Mouse (Mus musculus) frontal cortex, adult (tissue): ENCODE measurements around the gene Map10.
A peak's percentile ranks its signal among the peaks of the same experiment; 100 is the strongest.

Experiments
- ATAC-seq: cut with Nextera tagmentation; 2 replicates; pipeline ENCODE4 v1.9.2; 2017; ENCODE audit warnings: mild to moderate bottlenecking, moderate library complexity, mixed read lengths; ENCODE audit not compliant: low TSS enrichment

Map10 gene

DNA sequence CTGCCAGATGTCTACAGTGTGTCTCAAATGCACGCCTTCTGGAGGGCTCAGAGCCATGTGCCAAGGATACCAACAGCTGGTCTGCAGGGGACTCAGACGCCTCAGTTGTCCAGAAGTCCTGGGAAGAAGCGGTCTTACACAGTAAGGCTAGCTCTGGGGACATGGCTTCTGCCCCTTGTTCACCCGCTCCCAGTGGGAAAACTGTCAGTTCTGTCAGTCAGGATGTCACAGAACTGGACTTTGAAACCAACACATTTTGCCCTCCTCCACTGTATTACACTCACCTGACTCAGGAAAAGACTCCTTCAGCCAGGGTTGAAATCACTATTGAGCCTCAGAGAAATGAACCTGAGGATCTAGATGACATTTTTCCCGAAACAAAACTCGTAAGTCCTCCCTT lies 802 bp downstream of the Map10 start:
- no peak for ATAC-seq

DNA sequence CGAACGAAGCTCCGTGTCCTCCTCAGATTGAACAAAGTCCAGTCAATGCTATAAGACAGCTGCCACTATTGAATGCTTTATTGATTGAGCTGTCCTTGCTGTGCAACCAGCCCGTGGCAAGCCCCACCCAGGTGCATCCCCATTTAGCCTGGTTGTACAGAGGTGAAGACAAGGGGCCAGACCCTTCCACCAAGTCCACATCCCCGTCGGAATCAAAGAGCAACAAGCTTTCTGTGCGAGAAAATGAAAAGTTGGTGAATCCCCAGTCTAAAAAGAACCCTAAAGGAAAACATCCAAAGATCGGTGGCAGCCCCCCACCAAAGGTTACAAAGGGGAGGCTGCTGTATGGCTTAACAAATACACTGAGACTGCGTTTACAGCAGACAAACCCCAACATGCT lies 1.3 kb downstream of the Map10 start:
- no peak for ATAC-seq

DNA sequence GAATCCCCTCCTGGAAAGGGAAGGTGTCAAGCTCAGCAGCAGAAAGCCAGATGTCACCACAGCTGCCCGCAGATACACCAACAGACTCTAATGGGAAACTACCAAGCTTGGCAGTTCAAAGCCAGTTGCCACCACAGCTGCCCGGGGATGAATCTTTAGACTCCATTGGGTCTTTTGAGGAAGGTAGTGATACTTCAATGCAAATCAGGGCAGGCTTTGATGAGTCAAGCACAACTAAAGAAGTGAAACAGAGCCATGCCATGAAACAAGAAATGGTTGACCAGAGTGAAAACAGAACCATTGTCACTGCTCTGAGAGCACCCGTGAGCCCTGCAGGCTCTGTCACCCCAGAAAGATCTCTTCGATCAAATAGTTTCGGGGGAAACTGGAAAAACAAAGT lies 1.8 kb downstream of the Map10 start:
- ATAC-seq: no peak

DNA sequence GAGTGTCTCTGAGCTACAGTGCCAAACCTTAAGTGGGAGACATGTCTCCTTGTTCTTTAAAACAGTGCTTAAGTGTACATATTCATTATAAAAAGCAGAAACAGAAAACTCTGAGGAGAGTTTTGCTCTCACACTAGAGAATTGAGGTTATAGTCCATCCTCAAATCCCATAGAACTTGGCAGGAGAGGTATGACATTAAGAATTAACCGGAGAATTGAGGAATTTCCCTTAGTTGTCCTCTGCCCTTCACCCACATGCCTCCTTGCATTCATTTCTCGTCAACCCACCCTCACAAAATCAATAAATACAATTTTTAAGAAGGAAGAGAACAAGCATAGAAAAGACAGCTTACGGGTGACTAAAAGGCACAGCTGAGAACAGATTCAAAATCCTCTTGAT lies 6.2 kb downstream of the Map10 start:
- ATAC-seq: no peak

DNA sequence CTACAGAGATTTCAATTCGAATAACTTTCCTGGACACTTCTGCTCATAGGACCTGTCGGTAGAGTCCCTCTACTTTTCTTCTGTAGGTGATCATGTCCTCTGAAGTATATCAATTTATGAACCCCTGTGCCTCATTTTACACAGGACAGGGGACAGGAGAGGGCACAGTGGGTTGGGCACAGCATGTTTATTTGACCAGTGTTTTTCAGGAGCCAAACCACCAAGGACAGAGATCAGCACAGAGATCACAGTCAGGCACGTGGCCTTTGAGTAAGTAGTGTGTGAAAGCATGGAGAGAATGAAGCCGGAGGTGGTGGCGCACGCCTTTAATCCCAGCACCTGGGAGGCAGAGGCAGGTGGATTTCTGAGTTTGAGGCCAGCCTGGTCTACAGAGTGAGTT lies 7.9 kb downstream of the Map10 start:
- no peak for ATAC-seq

DNA sequence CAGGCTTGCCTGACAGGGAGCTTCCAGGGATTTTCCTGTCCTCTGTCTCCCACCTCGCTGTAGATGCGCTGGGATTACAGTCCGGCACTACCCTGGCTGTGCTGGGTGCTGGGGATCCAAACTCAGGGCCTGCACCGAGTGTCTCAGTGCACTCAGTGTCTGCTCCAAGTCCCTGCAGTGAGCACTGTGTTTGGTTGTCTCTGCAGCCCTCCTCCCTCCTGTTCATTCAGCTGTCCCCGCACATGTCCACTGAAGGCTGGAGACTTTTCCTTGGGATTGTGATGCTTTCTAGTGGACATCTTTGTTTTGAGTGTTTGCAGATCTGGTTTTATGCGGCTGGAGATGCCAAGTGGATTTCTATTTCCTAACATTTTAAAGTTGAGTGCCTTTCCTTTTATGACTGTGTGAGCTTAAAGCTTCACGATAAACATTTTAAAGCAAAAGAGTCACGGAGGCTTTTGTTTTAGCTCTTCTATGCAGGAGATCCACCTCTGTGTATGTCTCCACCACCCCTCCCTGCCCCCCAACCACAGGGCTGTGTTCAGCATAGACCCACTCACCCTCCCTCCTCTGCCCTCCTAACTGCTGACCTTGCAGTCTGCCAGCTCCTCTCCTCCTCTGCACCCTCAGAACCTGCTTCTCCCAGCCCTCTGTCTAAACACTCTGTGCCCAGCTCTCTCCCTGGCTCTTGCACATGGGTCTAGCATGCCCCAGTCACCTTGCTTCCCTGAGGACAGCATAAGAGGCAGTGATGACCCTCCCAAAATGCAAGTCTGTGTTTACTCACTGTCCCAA lies 9.4 kb downstream of the Map10 start:
- peak; percentile 52; the same call in 1 of the 2 replicates for ATAC-seq

DNA sequence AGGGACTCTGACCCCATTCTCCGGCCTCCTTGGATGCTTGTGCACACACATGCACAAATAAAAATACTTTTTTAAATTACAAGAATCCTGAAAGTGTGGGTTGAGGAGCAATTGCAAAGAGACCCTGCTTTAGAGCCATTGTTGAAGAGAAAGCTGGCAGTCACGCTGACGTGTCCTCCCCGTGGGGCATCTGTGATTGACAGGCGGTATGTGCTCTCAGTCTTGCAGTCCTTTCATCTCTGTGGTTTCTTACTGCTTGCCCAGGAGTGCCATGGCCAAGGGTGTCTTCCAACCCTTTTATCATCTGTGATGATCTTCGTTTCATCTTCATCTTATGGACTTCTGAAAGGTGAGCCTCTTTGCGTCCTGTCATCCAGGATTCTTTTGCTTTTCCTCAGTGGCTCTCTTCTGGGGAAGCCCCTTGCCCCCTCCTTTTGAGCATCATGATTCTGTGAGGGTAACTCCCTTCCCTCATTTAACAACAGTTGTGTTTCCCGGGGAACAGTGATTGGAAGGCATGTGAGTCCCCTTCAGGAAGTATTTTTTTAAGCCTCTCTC lies 11.3 kb downstream of the Map10 start:
- no peak for ATAC-seq

DNA sequence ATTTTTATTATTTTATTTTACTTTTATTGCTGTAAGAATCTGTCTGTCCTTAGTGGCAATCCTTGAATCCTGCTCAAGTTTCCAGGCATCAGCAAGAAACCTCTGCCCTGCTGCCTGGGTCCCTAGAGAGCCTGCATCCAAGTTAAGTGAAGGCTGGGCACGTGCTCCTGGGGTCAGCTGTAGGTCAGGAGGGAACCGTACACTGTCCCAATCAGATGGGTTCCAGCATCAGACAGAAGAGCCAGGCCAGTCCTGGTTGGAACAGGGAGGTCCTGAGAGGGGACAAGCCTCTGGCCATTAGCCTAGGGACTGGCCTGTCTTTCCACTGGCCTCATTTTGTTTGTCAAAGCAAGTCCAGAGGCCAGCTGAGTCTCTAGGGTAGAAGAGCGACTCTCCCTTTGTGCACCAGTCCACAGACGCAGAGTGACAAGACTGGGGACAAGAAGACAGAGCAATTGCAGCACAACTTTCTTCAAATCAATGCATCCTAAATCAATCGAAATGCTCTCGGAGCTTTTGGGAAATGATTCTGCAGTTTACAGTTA lies 15.7 kb downstream of the Map10 start:
- ATAC-seq: no peak

DNA sequence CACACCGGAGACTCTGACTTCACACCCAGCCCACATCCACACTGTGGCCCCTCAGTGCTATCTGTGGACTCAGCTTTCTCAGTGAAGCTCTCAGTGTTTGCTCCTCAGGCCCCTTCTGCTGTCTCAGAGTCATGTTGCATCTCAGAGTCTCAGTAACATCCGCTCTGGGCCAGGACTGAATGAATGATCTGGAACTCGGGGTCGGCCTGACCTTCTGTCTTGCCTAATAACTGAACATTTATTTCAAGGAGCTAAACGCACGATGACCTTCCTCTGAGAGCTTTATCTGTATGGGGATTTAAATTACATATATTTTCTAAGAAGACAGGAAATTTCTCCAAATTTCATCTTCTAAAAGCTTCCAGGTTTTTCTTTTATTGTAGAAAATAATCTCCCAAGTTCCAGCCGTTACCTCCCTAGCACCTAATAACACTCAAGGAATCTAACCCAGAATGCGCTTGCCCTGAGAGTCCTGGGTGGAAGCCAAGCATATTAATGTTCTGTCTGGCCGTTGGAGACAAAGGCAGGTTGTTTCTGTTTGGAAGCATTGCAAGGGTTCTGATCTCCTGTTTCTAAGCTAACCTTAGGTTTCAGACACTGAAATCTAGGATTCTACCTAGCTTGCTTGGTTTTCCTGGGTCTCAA lies 16.7 kb downstream of the Map10 start:
- ATAC-seq: no peak

DNA sequence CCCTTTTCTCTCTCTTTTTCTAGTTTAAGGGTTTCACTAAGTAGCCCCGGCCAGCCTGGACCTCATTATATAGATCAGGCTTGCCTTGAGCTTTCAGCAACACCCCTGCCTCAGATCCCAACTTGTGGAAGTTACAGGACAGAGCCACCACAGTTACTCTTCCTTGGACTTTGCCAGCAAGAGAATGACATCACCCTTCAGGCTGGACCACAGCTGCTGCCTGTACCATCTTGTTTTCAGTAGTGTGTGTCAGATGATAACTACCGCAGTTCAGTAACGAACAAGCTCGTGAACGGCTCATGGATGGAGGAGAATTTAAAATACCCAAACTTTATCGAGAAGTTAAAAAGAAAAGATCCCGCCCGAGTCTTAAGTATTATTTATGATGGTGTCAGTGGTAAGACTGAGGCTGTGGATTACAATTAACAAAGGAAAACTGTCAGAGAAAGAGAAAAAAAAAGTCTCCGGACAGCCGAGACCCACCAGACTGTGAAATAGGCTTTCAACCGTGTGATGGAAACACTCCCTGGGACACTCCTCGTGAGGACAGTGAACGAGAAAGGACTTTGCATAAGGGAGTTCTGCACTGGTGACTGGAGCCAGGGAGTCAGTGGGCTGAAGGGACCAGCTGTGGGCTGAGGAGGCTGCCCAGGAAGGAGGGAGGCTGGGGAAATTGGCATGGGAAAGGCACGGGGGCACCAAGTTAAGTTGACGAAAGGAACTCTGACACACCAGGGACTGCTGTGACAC lies 20.7 kb downstream of the Map10 start:
- no peak for ATAC-seq

DNA sequence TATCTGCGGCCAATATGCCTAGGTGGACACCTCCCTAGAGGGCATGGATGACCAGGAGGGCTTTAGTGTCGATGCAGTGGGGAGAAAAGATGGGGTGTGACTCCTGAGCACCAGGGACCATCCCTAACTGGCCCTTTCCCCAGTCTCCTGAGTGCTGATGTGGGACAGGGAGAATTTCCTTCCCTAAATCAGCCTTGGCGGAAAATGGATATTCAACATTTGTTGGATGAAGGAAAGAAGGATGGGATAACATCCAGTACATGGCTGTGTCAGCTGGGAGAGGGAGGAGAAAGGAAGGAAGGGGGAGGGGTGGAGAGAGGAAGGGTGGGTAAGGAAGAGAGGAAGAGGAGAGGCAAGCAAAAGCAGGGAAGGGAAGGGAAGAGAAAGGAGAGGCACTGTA lies 21.3 kb downstream of the Map10 start:
- no peak for ATAC-seq

DNA sequence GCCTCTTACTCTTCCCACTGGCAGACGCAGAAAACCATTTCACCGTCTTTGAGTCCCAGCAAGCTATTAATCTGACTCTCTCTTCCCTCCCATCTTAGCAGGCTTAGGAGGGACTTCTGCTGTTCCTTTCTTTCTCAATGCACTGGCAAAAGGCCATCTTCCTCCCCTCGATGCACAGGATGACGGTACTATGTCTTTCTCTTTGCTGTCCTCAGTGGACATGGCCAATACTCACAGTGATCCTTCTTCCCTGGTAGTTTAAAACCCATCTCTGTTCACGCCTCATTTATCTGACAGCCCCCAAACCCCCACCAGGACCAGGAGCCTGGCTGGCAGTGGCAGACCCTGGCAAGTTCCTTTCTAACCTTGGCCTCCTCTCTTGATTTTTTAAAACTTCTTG lies 22.8 kb downstream of the Map10 start:
- no peak for ATAC-seq

DNA sequence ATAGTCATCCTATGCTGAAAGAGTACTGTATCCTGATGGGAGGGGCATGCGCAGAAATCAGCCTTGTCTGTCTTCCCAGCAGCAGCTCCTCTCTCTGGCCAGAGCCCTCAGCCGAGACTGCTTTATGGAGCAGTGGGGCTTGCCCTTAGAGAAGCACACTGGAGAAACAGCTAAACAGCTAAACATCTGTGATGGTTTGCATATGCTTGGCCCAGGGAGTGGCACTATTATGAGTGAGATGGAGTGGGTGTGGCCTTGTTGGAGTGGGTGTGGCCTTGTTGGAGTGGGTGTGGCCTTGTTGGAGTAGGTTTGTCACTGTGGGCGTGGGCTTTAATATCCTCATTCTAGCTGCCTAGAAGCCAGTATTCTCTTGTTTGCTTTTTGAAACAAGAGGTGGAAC lies 23.6 kb downstream of the Map10 start:
- ATAC-seq: no peak

DNA sequence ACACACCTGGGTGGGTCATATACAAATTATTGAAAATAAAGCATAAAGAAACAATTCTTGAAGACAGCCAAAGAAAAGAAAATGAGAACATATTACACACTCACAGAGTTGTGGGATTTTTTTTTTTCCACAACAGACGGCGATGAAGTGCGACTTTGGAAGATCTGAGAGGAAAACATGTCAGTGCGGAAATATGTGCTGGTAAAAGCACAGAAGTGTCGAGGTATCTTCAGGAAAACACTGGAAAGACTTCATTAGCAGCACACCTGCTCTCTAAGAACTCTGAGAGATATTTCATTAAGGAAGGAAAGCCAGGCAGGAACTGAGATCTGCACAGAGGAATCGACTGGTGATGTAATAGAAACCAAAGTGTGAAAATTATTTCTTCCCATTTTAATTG lies 26.3 kb downstream of the Map10 start:
- ATAC-seq: no peak

DNA sequence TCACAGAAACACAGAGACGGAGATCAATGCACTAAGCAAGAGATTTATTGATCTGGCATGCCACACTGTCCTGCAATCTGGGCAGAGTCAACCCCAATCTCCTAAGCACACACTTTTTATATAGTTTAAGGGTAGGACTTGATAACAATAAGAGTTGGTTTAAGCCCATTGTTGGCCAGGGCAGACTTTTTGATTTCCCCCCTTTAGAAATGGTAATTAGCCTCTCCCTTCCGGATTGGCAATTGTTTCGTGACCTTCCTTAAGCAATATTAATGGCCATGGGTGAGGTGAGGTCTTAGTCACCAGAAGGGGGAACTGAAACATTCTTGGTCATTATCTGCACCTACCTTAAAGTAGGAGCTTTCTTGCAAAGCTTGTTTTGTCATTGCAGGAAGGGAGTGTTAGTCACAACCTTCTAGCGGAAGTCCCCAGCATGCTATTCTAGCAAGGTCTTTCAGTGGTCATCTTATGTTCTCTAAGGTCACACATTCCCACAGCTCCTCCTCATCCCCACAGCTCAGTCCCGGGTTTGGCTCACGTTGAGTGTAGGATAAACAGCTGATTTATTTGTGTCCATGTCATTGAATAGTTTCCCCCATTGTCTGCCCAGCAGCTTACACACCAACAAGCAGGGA lies 29.9 kb downstream of the Map10 start:
- no peak for ATAC-seq

DNA sequence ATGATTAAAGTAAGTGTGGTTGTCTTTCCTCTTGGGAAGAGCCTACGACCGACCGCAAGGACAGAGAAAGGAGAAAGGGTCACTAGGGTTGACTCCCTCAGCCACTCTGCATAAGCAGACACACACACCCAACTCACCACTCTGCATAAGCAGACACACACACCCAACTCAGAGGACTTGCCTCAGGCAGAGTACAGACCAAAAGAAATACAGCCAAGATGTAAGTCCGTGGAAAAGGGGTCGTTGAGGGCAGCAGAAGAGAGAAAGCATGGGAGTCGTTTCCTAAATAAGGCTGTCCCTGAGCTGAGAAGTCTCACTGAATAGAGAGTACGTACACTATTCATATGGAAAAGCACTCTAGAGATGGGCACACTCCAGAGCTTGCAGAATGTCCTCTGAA lies 30.8 kb downstream of the Map10 start:
- ATAC-seq: no peak

DNA sequence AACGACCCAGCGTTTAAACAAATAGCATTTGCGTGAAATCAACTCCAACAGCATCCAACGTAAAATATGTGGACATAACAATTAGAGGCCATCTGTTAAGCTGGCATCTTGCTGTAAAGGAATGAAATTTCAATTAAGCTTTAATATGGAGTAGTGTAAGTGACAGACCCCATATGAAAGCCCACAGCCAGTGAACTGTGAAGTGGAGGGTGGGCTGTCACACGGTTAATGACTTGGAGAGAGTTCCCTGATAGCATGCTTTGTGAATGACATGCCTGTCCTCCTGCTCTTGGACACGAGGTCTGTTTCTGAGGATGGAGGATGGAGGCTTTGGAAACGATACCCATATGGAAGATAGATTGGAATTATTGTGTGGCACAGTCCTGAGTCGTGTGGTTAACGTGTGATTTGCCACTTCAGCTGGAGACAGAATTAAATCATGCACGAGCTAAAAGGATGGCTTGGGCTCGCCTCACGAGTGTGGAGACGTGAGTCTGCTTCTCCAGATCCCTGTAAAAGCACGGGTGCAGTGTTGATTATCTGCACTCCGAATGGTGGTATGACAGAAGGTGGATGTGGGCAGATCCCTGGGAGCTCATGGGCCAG lies 33.4 kb downstream of the Map10 start:
- no peak for ATAC-seq

DNA sequence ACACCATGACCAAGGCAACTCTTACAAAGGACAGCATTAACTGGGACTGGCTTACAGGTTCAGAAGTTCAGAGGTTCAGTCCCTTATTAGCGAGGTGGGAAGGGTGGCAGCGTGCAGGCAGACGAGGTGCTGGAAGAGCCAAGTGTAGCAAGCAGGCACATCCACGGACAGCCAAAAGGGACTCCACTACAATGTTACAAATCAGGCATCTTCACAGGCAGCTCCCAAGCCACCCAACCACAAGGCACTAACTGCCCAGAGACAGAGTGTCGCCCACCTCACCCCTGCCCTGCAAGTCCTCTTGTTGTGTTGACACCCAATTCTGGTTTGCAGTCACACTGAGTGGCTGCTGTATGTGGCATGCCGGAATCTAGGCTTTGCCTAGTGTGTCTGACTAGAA lies 34.8 kb downstream of the Map10 start:
- no peak for ATAC-seq

DNA sequence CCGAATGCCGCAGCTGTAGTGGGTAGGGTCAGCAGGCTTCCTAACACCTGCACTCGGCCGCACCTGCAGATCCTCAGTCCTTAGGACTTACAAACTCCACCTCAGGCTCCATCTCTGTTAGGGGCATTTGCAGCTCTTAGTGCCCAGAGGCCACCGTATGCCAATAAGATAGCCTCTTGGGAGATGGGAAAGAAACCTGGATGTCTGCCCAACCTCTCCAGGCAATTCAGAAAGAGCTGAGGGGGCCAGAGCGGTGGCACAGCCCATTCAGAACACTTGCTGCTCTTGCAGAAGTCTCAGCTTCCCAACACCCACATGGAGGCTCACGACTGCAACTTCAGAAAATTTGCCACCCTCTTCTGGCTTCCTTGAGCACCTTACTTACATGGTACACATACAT lies 36.2 kb downstream of the Map10 start:
- ATAC-seq: no peak

DNA sequence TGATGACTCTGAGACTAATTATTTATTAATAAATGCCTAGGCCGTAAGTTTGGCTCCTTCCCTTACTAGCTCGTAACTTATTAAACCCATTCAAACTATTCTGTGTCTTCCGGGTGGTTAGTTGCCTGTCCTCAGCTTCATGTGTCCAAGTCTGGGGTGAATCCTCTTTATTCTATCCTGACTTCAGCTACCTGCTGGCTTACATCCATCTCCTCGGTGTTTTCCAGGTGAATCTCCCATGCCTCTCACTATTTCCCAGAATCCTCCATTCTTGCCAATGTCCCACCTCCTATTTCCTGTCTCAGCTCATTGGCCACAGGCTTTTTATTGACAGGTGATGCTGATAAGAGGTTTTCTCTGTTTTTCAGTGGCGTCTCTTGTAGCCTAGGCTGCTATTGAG lies 39.6 kb downstream of the Map10 start:
- ATAC-seq: no peak

DNA sequence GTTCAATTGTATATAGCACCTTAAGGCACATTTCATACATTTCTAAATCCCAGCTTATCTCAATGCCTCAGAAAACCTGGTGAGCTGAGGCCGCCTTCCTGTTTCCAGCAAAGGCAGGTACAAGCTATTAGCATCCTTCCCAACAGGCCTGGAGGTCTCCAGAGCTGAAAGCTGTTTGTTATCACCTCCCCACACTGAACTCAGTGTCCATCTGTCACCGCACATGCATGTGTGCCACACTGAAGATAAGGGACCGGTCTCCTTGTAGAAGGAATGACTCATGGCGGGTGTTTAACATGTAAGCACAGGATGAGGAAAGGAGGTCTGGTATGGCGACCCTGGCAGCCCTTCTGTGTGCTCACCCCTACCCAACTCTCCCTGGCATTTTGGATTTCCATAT lies 41.9 kb downstream of the Map10 start:
- ATAC-seq: no peak

DNA sequence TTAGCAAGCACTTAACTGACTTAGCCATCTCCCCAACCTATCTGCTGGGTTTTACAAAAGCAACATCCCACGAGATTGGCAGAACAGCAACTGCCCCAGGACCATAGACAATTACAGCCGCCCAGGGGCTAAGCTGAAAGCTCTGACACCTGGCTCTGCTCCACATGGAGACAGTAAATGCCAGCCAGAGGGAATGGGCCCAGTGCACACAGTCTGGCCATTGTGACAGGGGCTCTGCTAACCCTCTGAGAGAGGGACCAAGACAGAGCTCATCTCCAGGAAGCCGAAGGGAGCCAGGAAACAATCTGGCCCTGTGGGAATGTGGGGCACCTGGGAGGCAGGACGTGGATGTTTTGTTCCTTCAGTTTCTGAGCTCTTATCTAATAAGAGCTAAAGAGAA lies 46.6 kb downstream of the Map10 start:
- no peak for ATAC-seq
